Mouse (Mus musculus) testis, adult 2 months (tissue): ENCODE data around the gene Ddx6.

Experiments
- CTCF ChIP-seq: fragments of 200-500 bp; IDR thresholded peaks from 2 replicates; pipeline ENCODE4 v1.5.1; 2012; ENCODE audit warnings: low read depth, mild to moderate bottlenecking, inconsistent platforms, low read length, moderate library complexity; ENCODE audit not compliant: control insufficient read depth, insufficient read depth, insufficient replicate concordance
- POLR2A ChIP-seq: fragments of 200-500 bp; IDR thresholded peaks from 2 replicates; pipeline ENCODE4 v1.6.1; 2012; ENCODE audit warnings: low read depth, mild to moderate bottlenecking, inconsistent platforms, low read length, moderate library complexity; ENCODE audit not compliant: control insufficient read depth

GRCm38 (mm10) chr9:44594901-44595536, 9.7 kb upstream of the Ddx6 start:
- TF ChIP-seq CTCF (no peak), POLR2A (no peak)
